Mouse (Mus musculus): ENCODE results near the gene Nebl. TPM values are rescaled to one million over a fixed set of nuclear protein-coding genes. Genes with fewer than 3 reads are reported as not detected.

The Nebl gene
- polyA plus RNA-seq, 1 experiment = 6.5 TPM

DNA sequence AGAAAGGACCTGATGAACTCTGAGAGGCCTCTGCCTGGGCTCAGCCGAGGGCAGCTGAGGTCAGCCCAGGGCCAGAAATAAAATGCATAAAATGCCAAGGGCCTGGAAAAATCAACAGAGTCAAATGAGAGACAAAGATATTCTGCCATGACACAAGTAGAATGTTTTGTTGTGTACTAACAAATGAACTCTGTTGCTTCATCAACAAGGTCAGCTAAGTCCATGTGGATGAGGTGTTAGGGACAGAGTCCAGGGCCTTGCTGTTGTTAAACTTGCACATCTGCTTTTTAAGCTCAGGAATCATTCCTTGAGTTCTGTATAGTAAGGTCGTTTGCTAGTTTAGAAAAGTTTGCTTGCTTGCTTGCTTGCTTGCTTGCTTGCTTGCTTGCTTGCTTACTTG is 9.2 kb upstream of the Nebl start:
- Histone ChIP-seq H3K27ac (ENCODE audit: insufficient read depth, low read length) (no peak overlapping the region), H3K36me3 (ENCODE audit: control insufficient read depth, insufficient read depth, low read length) (no peaks in the 10 kb centered on the region), H3K4me1 (ENCODE audit: control insufficient read depth, insufficient read depth, insufficient read length) (peaks cover 5% of the 10 kb centered on the region; the same call in 1 of the 2 replicates), H3K4me3 (ENCODE audit: extremely low read depth, insufficient read depth, insufficient read length) (no peak overlapping the region), H3K27me3 (ENCODE audit: control insufficient read depth, insufficient read depth, low read length) (no peaks in the 10 kb centered on the region)
- TF ChIP-seq POLR2A (IDR thresholded peaks at IDR 0.05; ENCODE audit: low read depth, low read length) (no peak), CTCF (IDR thresholded peaks at IDR 0.05; ENCODE audit: extremely low read depth, insufficient read depth, insufficient read length, insufficient replicate concordance) (no peak)
- DNase-seq (ENCODE audit: low read depth in 1 of 2, low spot score in 2 of 2) = no peak
- 76% methylated on average over 2 of the region's 2 CpGs for WGBS

DNA sequence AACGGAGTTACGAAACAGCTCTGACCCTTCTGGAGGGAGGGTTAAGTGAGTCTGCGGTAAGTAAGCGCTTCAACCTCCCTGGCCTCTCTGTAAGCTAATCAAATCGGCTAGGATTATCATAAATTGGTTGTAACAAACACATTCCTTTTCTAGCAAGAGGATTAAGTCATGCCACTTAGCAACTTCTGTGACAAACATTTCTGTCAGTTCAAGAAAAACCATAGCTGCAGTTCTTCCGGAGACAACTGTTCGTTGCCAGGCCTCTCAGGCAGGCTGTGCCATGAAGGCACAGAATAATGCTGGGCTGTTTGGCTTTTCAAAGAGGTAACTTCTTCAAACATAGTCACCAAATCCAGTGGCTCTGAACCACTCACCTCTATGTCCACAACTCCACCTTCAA is 946 bp upstream of the Nebl start:
- H3K36me3 ChIP-seq (ENCODE audit: control insufficient read depth, insufficient read depth, low read length) = no peaks in the 10 kb centered on the region
- TF ChIP-seq CTCF (IDR thresholded peaks at IDR 0.05; ENCODE audit: extremely low read depth, insufficient read depth, insufficient read length, insufficient replicate concordance) (no peak), POLR2A (IDR thresholded peaks at IDR 0.05; ENCODE audit: low read depth, low read length) (no peak)
- DNase-seq (ENCODE audit: low read depth in 1 of 2, low spot score in 2 of 2) = no peak
- peaks cover 8% of the 10 kb centered on the region for H3K27me3 ChIP-seq (ENCODE audit: control insufficient read depth, insufficient read depth, low read length)
- no peak overlapping the region for H3K4me3 ChIP-seq (ENCODE audit: extremely low read depth, insufficient read depth, insufficient read length)
- no peaks in the 10 kb centered on the region for H3K4me1 ChIP-seq (ENCODE audit: control insufficient read depth, insufficient read depth, insufficient read length)
- WGBS = 78% methylated on average over 7 of the region's 7 CpGs
- no peak overlapping the region for H3K27ac ChIP-seq (ENCODE audit: insufficient read depth, low read length)

- no peak for DNase-seq (ENCODE audit: low read depth in 1 of 2, low spot score in 2 of 2)
- WGBS = 42% methylated on average over 6 of the region's 6 CpGs
- no peak for TF ChIP-seq POLR2A (IDR thresholded peaks at IDR 0.05; ENCODE audit: low read depth, low read length)
- TF ChIP-seq CTCF (IDR thresholded peaks at IDR 0.05; ENCODE audit: extremely low read depth, insufficient read depth, insufficient read length, insufficient replicate concordance) = no peak
- H3K27ac ChIP-seq (ENCODE audit: insufficient read depth, low read length) = no peak overlapping the region
- H3K36me3 ChIP-seq (ENCODE audit: control insufficient read depth, insufficient read depth, low read length) = no peaks in the 10 kb centered on the region
- H3K27me3 ChIP-seq (ENCODE audit: control insufficient read depth, insufficient read depth, low read length) = peaks cover 8% of the 10 kb centered on the region
- H3K4me1 ChIP-seq (ENCODE audit: control insufficient read depth, insufficient read depth, insufficient read length) = no peaks in the 10 kb centered on the region
- no peak overlapping the region for H3K4me3 ChIP-seq (ENCODE audit: extremely low read depth, insufficient read depth, insufficient read length)
Observed at GRCm38 (mm10) chr2:17731831-17732200, 552 bp upstream of the Nebl start.

DNA sequence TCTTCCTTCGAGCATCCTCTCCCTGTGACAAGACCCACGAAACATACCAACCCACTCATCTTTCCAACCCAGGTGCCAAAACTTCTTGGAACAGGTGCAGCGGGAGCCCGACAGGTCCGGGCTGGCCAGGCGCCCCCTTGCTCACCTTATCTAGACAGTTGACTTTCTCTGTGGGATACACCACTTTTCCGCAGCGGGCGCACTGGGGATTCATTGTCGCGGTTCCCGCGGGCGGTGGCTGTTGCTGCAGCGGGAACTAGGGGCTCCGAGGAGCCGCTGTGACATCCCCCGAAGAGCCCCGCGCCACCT is 662 bp downstream of the Nebl start:
- Histone ChIP-seq H3K4me1 (ENCODE audit: control insufficient read depth, insufficient read depth, insufficient read length) (no peaks in the 10 kb centered on the region), H3K27me3 (ENCODE audit: control insufficient read depth, insufficient read depth, low read length) (peaks cover 8% of the 10 kb centered on the region), H3K27ac (ENCODE audit: insufficient read depth, low read length) (no peak overlapping the region), H3K4me3 (ENCODE audit: extremely low read depth, insufficient read depth, insufficient read length) (peak overlapping the region; percentile 43), H3K36me3 (ENCODE audit: control insufficient read depth, insufficient read depth, low read length) (no peaks in the 10 kb centered on the region)
- 3% methylated on average over 20 of the region's 20 CpGs for WGBS
- no peak for DNase-seq (ENCODE audit: low read depth in 1 of 2, low spot score in 2 of 2)
- TF ChIP-seq CTCF (IDR thresholded peaks at IDR 0.05; ENCODE audit: extremely low read depth, insufficient read depth, insufficient read length, insufficient replicate concordance) = no peak
- no peak for TF ChIP-seq POLR2A (IDR thresholded peaks at IDR 0.05; ENCODE audit: low read depth, low read length)

DNA sequence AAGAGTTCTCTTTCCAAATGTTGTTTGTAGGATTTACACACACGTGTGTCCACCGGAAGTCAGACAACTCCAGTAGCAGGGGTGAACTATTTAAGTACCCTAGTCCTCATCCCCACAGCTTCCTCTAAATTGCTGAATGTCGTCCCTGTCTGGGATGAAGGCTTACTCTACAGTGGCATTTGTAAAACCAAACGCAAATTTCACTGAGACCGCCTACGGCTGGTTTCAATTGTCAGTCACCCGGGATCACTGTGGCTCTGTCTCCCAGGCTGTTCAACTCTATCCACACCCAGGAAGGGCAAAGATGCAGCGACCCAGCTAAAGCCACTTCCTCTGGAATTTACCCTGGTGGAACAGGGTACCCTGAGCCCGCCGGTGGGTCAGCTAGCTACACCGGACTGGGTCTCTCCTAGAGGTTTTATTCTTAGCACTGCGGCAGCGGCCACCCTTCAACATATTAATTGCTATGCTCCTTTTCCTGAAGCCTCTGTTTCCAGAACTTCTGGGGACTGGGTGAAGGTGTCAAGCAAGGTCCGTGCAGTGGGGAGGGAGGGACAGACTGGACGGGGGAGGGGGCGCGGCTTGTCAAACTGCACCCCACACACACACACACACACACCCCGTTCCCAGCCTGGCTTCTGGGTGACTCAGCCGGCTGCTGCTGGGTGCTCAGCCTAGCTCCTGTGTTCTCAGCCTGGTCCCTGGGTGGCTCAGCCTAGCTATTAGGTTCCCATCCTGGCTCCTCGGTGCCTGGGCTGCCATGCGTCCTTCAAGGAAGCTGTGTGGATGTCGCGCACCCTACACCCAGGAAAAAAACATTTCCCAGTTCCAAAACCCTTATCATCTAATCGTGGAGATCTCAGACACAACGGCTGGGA is 1.3 kb downstream of the Nebl start:
- no peak overlapping the region for H3K27ac ChIP-seq (ENCODE audit: insufficient read depth, low read length)
- H3K36me3 ChIP-seq (ENCODE audit: control insufficient read depth, insufficient read depth, low read length) = no peaks in the 10 kb centered on the region
- no peak for TF ChIP-seq POLR2A (IDR thresholded peaks at IDR 0.05; ENCODE audit: low read depth, low read length)
- no peak for TF ChIP-seq CTCF (IDR thresholded peaks at IDR 0.05; ENCODE audit: extremely low read depth, insufficient read depth, insufficient read length, insufficient replicate concordance)
- 10% methylated on average over 25 of the region's 25 CpGs for WGBS
- DNase-seq (ENCODE audit: low read depth in 1 of 2, low spot score in 2 of 2) = no peak
- H3K4me1 ChIP-seq (ENCODE audit: control insufficient read depth, insufficient read depth, insufficient read length) = no peaks in the 10 kb centered on the region
- no peak overlapping the region for H3K4me3 ChIP-seq (ENCODE audit: extremely low read depth, insufficient read depth, insufficient read length)
- H3K27me3 ChIP-seq (ENCODE audit: control insufficient read depth, insufficient read depth, low read length) = peaks cover 8% of the 10 kb centered on the region

GRCm38 (mm10) chr2:17724405-17724804 is 6.9 kb downstream of the Nebl start:
- no peaks in the 10 kb centered on the region for H3K36me3 ChIP-seq (ENCODE audit: control insufficient read depth, insufficient read depth, low read length)
- no peak for DNase-seq (ENCODE audit: low read depth in 1 of 2, low spot score in 2 of 2)
- no peaks in the 10 kb centered on the region for H3K27me3 ChIP-seq (ENCODE audit: control insufficient read depth, insufficient read depth, low read length)
- no peak overlapping the region for H3K4me3 ChIP-seq (ENCODE audit: extremely low read depth, insufficient read depth, insufficient read length)
- no peaks in the 10 kb centered on the region for H3K4me1 ChIP-seq (ENCODE audit: control insufficient read depth, insufficient read depth, insufficient read length)
- TF ChIP-seq CTCF (IDR thresholded peaks at IDR 0.05; ENCODE audit: extremely low read depth, insufficient read depth, insufficient read length, insufficient replicate concordance) (no peak), POLR2A (IDR thresholded peaks at IDR 0.05; ENCODE audit: low read depth, low read length) (no peak)
- no peak overlapping the region for H3K27ac ChIP-seq (ENCODE audit: insufficient read depth, low read length)
- WGBS = 89% methylated on average over 5 of the region's 5 CpGs

DNA sequence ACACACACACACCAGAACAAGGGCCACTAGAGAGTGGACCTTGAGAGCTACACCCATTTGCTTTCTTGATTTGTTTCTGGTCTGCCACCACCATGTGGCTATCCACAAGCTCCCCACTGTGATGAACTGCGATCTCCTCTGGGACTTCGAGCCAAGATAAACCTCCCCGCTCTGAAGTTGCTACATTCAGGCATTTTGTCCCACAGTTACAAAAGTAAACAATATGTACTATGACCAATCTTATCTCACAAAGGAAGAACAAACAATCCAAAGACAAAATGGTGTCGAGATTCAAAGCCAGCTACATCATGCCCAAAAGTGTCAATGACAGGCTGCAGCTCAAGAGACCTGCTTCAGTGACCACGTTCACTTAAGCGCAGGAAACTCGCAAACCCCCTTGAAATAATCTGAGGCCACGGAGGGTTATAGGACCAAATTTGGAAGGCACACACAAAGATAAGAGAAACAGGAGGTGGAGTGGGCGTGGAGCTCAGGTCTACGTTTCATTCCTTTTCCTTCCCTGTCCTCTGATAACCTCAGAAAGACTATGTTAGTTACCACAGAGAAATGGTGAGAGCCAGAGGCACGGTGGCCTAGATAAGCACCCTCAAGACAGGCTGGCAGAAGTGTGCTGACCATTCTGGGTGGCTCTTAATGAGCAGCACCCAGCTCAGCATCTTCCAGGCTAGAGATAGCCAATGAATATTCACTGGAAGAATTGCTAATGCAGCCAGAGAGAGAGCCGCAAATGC is 7.8 kb downstream of the Nebl start:
- 71% methylated on average over 12 of the region's 12 CpGs for WGBS
- TF ChIP-seq CTCF (IDR thresholded peaks at IDR 0.05; ENCODE audit: extremely low read depth, insufficient read depth, insufficient read length, insufficient replicate concordance) (no peak), POLR2A (IDR thresholded peaks at IDR 0.05; ENCODE audit: low read depth, low read length) (no peak)
- no peak overlapping the region for H3K4me3 ChIP-seq (ENCODE audit: extremely low read depth, insufficient read depth, insufficient read length)
- H3K27ac ChIP-seq (ENCODE audit: insufficient read depth, low read length) = no peak overlapping the region
- no peaks in the 10 kb centered on the region for H3K4me1 ChIP-seq (ENCODE audit: control insufficient read depth, insufficient read depth, insufficient read length)
- H3K36me3 ChIP-seq (ENCODE audit: control insufficient read depth, insufficient read depth, low read length) = no peaks in the 10 kb centered on the region
- DNase-seq (ENCODE audit: low read depth in 1 of 2, low spot score in 2 of 2) = no peak
- no peaks in the 10 kb centered on the region for H3K27me3 ChIP-seq (ENCODE audit: control insufficient read depth, insufficient read depth, low read length)

Measured in spleen, adult 2 months (tissue).